Mouse (Mus musculus) layer of hippocampus, postnatal 14 days (tissue): ENCODE measurements around the gene Arhgef1. TPM values are rescaled to one million over a fixed set of nuclear protein-coding genes. Genes with fewer than 3 reads are reported as not detected.
"Not testable (repeated sequence)": the region's sequence is repeated elsewhere in the genome, so short reads cannot be mapped to it uniquely, and the experiment has no call there.

Source experiments
- DNase-seq, 2 experiments: peaks; one replicate each; pipeline ENCODE4 v3.0.0; 2021 to 2022; ENCODE audit warnings: low spot score in 2 of 2, mixed read lengths in 1 of 2
- total RNA-seq, 2 experiments: library from RNA; stranded (reverse); gene quantifications; 2 replicates each; pipeline ENCODE4 v1.2.3; 2021

The Arhgef1 gene
- total RNA-seq, 2 experiments from 2014 or later: 78.2 to 82.2 TPM

DNA sequence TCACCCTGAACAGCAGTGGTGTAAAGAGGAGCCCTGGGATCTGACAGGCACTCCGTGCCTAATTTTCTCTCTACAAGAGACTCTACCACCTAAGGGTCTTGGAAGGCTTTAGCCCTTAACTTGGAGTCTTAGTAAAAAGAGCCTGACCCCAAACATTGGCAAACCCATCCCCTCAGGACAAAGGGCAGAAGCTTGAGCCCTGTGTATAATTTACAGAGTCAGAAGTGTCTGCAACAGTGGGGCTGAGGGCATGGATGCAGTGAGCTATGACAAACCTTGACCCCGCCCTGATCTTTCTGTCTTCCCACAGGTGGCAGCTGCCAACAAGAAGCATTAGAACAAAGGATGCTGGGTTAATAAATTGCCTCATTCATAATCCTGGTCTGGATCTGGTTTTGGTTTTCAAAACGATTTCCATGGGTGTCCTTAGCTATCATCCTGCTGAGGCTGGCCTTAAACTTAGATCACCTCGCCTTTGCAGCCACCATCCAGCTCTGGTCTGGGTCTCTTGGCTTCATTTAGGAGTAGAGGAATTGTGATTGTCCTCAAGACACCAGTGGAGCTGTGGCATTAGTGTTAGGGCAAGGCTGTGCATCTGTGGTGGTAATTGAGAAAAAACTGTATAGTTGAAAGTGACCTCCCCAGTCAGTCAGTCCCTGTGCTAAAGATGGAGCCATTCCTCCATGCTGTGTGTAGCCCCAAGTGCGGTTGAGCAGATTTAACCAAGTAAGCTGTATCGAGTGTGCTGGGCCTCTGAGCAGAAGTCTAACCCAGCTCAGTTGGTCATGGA lies 13.1 kb upstream of the Arhgef1 start:
- DNase-seq: no peak

DNA sequence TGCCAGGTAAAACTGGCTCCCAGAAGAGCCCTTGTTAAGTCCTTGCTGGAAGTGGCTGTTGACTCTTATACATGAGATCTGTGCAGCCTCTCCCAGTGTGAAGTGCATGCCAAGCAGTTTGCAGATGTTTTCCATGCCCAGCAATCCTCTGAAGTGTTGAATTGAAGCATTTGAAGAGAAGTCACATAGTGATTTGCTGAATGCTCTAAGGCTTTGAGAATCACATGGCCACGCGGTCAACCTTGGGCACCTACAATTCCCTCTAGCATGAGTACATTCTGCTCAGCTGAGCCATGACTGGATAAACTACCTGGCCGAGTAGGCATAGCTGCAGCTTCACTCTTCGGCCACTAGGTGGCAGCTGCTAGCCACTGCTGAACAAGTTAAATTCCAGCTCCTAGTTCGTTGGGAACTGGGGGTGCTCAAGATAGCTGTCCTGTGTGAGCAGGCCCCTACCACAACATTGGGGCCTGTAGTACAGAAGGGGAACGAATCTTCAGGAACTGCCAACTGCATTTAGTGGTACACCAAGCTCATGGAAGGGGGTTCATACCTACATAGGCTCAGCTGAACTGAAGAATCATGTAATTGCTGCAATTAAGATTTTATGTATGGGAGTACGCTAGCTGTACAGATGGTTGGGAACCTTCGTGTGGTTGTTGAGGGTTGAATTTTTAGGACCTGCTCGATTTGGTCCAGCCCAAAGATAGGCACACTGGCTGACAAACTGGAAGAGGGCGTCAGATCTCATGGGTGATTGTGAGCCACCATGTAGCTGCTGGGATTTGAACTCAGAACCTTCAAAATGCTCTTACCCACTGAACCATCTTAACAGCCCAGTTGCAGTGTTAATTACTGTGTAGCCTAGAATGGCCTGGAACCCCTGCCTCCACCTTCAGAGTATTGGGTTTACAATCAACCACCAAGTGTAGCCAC lies 12.2 kb upstream of the Arhgef1 start:
- peak; percentile 74 to 77 for DNase-seq

DNA sequence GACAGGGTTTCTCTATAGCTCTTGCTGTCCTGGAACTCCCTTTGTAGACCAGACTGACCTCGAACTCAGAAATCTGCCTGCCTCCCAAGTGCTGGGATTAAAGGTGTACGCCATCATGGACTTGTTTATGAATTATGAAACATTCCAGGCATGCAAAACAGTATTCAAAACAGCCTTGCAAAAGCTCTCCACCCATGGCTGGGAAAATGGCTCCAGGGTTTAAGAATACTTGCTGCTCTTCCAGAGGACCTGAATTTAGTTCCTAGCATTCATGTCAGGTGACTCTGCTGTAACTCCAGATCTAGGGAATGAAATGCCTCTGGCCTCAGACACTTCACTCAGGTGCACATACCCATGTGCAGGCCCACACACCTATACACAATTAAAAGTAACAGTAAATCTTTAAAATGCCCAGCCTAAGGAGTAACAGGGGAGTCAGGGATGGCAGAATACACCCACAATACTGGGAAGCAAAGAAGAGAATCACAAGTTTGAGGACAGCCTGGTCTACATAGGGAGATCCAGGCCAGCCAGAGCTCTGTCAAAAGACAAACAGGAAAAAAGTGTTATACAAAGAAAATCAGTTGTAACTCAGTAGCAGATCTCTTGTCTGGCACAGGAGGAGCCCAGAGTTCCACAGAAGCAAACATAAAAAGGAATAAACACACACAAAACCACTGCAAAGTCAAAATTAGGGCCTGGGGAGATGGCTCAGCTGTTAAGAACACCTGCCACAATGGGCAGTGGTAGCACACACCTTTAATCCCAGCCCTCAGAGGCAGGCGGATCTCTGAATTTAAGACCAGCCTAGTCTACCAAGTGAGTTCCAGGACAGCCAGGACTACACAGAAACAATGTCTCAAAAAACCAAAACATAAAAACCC lies 11.2 kb upstream of the Arhgef1 start:
- no peak for DNase-seq

DNA sequence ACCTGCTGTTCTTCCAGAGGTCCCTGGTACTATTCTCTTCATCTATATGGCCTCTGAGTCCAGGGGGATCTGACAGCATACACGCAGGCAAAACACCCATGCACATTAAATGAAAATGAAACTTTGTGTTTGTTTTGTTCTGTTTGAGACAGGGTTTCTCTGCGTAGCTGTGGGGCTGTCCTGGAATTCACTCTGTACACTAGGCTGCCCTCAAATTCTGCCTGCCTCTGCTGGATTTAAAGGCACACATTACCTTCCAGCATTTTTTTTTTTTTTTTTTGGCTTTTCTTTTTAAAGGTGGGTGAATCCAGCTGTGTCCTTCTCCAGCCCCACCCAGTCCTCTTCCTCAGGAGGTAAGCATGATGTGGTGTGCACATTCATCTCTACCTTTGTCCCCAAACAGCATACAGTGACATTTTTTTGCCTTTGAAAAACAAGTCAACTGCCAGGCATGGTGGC lies 10.6 kb upstream of the Arhgef1 start:
- no peak for DNase-seq

DNA sequence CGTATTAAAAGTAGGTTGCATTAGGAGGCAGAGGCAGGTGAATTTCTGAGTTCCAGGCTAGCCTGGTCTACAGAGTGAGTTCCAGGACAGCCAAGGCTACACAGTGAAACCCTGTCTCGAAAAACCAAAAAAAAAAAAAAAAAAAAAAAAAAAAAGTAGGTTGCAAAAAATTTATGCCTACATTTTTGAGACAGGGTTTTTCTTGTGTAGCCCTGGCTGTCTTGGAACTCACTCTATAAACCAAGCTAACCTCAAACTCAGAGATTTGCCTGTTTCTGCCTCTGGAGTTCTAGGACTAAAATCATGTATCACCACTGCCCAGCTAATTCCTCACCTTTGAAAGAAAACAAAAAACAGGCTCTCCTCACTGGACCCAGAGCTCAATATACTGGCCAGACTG lies 7.0 kb upstream of the Arhgef1 start:
- DNase-seq: not testable (repeated sequence)

DNA sequence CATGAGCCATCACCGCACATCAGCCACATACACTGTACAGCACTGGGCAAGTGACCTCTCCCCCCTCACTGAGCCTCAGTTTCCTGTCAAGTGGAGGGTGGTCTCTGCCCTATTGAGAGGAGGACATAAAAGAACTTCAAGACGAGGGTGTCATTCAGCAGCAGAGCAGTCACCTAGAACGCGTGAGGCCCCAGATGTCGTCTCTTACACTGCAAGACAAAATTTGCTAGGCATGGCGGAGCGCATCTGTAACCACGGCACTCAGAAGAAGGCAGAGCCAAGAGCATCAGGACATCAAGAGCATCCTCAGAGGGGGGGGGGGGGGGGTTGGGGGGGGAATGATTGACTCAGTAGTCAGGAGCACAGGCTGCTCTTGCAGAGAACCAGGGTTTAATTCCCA lies 6.4 kb upstream of the Arhgef1 start:
- DNase-seq: no peak

DNA sequence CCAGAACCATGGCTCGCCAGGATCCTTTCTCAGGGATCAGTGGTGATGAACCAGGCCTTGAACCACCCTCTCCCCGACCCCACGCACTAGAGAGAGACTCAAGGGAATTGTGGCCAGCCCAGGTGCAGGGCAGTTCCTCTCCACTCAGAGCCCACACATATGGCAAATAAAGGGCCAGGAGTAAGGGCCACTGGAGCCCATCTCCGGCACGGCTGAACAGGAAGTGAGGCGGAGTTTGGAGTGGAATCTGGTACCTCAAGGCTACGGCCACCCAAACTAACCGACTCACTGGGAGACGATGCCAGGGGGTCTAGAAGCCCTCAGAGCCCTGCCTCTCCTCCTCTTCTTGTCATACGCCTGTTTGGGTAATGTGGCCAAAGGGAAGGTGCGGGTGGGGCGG lies 5.5 kb upstream of the Arhgef1 start, which contains the start of gene Cd79a:
Gene Cd79a, plus strand, starts transcription at position 158 of the 400 bp plus-strand sequence.
- DNase-seq: no peak

DNA sequence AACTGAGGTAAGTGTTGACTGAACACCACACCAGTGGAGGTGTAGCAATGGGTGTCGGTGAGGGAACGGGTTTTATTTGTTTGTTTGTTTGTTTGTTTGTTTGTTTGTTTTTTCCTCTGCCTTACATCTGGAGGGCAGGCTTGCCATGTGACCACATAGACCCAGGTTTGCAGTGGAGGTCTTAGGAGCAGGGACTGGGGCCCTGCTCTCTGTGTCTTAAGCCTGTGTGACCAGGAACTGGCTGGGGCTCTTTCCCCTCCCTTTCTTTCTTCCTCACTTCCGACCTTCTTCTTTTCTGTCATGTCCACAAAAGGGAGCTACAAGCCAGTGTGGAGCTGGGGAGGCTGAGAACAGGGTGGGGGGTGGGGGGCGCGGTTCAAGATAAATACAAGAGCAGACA lies 4.8 kb upstream of the Arhgef1 start:
- no peak for DNase-seq

DNA sequence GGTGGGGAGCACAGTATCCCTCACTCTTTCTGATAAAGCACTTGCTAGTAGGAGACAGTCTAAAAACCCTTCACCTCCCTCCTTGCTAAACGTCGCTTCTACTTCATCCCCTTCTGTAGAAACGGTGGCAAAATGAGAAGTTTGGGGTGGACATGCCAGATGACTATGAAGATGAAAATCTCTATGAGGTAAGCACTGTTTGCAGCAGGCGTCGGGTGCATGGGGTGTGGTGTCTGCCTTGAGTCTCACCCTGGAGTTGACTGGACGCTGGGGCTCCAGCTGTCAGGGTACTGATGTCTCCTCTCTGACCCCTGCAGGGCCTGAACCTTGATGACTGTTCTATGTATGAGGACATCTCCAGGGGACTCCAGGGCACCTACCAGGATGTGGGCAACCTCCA lies 1.6 kb upstream of the Arhgef1 start:
- DNase-seq: no peak

DNA sequence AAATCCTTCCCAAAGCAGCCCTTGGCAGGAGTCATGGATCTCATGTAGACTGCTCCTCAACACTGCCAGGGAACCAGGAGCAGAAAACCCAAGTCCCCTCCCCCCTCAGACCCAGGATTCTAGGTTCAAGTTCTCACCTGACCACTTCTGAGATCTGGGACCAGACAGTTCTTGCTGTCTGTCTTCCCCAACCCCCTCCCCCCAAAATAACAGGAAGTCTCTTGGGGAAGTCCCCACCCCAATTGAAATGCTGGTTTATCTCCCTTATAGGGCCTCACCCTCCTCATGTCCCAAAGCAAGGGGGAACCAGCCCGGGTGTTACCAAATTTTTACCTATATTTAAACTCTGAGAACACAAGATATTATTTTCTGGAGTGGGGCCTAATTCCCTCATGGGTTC lies 870 bp upstream of the Arhgef1 start:
- DNase-seq: no peak

DNA sequence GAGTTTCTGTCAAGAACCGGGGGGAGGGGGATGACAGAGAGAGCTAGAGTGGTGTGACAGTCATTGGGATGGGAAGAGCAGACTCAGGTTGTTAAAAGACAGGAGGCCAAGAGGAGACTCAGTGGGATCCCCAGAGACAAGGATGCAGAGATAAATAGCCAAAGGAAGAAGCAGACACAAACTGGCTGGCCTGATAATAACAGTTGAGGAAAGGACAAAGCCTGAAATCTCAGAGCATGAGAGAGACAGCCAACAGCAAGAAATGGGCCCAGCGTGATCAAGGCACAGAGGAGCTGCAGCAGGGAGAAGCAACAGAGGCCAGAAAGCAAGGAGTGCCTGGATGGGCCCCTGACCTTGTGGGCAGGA lies 465 bp upstream of the Arhgef1 start:
- DNase-seq: no peak

DNA sequence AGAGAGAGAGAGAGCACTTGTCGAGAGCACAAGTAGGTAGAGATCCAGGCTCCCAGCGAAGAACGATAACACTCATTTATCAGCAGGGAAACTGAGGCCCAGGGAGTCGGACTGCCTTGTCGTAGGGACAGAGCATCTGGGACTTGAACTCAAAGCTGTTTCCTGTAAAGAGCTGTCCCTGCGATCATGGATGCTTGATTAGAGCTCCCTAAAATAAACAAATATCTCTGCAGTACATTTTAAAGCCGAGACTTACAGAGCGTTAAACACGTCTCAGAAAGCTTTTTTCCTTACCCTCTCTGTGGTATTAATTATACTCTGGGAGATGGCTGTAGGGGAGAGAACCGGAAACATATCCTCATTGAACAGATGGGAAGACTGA lies 723 bp downstream of the Arhgef1 start:
- DNase-seq: no peak

DNA sequence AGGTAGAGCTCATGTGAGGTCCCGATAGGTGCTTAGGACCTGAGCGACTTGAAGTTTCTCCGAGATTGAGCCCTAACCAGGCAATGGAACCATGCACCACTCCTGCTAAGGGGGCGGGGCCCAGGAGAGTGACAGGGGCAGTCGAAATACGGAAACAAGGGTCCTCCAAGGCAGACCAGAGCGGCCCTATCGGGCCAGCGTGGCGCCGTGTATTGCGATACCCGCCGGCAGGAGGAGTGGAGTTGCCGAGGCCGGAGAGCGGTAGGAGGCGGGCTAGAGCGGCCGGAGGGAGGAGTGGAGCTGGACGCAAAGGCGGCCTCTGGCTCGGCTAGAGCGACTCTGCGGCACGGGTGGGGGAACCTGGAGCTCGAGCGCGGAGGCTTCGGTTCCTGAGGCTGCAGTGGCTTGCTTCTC lies 1.4 kb downstream of the Arhgef1 start:
- DNase-seq: peak; percentile 93 to 97

DNA sequence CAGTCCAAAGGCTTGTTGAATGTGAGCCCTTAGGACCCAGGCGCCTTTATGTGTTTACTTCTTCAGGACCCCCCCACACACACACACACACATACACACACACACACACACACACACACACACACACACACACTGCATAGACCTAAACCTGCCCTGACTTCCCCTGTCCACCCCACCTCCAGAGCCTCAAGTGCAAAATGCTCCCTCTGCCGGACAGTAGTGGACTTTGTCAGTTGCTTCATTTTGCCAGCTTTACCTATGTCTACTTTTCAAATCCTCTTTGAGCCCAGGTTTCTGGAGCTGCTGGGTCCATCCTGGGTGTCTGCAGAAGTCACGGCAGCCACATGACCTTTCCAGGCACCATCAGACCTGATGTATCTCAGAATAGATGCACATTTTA lies 2.2 kb downstream of the Arhgef1 start:
- DNase-seq: no peak

DNA sequence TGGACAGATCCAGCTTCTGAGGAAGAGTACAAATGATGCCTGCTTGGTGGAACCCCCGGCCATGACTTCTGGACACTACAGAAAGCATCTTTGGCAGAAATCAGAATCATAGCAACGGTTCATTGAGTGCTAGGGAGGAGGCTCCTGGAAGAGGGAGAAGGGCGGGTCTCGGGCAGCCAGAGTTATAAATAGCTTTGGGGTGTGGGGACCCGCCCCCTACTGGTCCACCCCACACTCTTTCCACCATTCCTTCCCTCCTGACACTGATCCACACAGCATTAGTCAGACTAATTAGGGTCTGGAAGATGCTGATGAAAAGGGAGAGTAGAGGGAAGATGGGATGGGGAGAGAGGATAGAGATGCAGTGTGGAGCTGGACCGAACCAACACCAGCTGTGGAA lies 3.8 kb downstream of the Arhgef1 start:
- no peak for DNase-seq

DNA sequence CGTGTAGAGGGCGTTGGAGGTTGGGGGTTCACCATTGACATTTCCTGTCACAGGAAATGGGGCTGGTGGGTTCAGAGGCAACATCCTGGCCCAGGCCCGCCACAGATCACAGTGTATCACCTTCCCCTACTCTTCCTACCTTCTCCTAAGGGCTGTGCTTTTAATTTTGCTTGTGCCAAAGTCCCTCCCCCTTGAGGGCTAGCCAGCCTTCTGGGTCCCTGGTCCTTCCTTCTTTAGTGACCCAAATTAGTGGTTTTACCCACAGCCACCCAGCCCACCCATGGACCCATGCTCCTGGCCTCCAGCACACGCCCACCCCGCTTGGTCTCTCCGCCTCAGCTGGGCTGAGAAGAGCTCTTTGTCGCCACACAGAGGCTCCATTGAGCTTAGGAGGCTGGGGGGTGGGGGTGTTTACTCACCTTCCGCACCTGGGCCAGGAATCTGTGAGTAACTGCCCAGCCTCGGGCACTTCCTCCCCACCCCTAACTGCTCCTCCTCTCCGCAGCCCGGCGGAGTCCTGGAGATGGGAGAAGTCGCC lies 4.6 kb downstream of the Arhgef1 start:
- no peak for DNase-seq

DNA sequence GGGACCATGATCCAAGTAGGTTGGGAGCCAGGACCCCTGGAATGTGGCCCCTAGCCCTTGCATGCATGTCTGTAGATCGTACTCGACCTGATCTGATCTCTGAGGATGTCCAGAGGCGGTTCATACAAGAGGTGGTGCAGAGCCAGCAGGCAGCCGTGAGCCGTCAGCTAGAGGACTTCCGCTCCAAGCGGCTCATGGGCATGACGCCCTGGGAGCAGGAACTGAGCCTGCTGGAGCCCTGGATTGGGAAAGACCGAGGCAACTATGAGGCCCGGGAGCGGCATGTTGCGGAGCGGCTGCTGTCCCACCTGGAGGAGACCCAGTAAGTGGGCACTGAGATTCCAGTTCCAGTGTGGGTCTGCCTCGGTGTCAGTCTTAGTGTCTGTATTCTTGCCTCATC lies 9.8 kb downstream of the Arhgef1 start:
- DNase-seq: no peak

DNA sequence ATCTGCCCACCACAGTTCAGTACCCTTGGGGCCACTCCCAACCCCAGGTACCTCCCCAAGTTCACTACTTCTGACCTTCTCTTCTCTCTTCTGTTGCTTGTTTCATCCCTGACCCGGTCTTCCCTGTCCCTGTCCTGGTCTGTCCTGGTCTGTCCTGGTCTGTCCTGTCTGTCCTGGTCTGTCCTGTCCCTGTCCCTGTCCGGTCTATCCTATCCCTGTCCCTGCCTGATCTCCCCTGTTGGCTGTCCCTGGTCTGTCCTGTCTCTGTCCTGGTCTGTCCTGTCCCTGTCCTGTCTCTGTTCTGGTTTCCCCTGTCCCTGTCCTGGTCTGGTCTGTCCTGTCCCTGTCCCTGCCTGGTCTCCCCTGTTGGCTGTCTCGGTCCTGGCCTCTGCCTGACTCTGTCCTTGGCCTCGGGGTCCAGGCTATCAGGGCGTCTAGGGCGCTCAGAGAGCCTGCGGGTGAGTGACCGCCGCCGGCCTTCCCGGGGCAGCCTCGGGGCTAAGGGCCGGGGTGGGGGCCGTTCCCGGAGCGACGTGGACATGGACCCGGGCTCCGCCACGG lies 16.1 kb downstream of the Arhgef1 start:
- DNase-seq: no peak

DNA sequence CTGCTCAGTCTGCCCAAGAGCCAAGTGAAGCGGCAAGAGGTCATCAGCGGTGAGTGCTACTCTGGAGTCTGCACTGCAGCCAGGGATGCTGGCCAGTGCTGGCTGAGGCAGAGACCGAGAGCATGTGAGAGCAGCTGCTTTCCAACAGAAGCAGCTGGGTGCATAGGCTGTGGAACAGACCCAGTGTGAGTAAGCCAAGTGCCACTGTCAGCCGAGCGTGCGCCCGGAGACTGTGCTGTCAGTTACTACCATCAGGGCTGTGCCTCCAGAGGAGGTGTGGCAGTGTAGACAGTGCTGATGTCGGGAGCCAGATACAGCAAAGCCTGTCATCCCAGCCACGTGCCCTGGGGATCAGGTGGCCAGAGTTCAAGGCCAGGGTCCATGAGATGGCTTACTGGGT lies 17.0 kb downstream of the Arhgef1 start:
- peak; percentile 53 to 67 for DNase-seq

DNA sequence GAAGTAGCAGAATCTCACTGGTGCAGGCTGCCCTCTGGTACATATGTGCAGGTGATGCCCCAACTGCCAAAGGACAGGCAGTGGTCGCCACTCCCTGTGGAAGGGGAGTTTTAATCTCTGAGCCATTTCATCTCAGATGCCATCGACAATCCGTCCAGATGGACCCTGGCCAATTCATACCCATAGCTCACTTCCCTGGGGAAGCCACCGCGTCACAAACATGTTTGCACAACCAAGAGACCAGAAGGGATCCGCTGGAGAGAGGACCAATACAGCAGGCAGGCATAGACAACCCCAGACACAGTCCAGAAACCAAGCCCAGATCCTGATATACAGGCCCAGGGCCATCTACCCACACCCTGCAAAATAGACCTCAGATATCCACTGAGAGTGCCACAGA lies 27.8 kb downstream of the Arhgef1 start:
- DNase-seq: no peak

DNA sequence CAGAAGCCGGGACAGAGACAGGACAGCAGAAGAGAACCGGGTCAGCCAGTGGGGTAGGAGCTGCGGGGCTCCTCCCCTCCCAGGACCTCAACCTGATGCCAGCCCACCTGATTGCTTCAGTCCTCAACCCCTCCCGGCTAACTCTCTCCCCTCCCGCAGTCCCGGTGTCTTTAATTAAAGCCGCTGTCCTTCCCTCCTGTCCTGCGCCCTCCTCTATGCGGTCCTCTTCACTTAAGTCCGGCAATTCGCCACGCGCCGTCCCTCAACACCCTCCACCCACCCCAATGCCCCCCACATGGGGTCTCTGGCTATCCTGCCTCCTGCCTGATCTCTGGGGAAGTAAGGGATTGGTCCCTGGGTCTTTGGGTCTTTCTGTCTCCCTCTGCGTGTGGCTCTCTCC lies 28.9 kb downstream of the Arhgef1 start:
- no peak for DNase-seq
